Mouse (Mus musculus) fibroblast of lung, adult 2 months (primary cell): ENCODE measurements around the gene Sdhaf1.

Experiments
- DNase-seq: peaks from one replicate; pipeline ENCODE4 v3.0.0-alpha.2; 2011; ENCODE audit warnings: low read depth

Sdhaf1 gene

DNA sequence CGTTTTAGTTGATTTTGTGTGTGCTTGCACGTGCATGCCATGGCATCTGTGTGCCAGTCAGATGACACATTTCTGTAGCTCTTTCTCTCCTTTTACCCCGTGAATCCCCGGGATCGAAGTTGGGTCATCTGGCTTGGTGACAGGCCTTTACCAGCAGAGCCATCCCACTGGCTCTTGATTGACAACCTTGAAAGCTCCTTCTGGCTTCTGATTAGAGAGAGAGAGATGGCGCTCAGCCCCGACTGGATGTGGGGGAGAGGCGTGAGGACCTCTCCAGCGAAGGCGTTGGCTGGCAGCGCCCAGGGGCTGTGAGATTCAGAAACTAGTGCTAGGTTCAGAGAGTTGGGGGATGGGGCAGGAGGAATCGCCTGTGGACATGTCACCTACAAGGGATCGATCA lies 29.9 kb downstream of the Sdhaf1 start:
- no peak for DNase-seq

GRCm38 (mm10) chr7:30291215-30292131 lies 32.2 kb downstream of the Sdhaf1 start, which contains the start of gene Clip3:
Gene Clip3, plus strand, starts transcription at chr7:30291728.
- DNase-seq = no peak

- no peak for DNase-seq
Measured at GRCm38 (mm10) chr7:30289714-30290399, 33.8 kb downstream of the Sdhaf1 start.

DNA sequence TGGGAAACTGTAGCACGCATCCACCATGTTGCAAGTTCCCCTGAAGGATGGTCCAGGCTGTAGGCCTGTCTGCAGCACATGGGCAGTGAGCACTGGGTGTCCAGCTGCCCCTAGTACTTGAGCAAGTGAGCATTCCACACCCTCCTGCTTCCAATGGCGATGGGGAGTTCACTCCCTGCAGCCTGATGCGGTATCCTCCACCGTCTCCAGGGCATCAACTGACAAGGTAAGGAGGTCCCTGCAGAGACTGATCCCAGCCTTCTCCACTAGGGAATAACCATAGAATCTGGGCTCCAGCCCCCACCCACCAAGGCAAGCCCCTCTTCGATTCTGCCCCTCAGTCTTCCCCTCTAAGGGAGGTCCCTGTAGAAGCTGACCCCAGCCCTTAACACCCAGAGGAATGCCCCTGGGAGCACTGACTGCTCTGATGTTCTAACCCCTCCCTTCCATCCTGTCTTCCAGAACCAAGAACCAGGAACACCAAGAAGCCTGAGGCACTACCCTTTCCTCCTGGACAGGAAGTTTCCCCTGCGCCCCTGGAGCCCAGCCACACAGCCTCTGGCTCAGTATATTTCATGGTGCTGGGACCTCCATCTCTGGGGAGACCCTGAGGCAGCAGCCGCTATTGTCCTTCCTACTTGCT lies 34.5 kb downstream of the Sdhaf1 start:
- DNase-seq = no peak

DNA sequence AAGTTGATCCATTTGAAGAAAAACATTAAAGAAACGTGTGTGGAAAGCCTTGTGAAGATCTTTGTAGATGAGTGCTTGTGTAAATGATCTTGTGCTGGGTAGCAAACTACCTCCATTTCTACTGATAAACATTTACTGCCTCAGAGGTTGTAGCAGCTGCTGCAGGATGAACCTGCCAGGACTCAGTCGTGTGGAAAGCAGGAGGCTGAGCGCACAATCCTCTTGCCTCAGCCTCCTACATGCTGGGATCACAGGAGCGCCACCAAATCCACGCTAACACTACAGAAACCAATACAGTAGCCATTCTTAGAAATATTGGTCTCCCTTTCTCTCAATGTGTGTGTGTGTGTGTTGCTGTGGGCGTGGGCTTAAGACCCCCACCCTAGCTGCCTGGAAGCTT lies 35.6 kb downstream of the Sdhaf1 start:
- DNase-seq = no peak

DNA sequence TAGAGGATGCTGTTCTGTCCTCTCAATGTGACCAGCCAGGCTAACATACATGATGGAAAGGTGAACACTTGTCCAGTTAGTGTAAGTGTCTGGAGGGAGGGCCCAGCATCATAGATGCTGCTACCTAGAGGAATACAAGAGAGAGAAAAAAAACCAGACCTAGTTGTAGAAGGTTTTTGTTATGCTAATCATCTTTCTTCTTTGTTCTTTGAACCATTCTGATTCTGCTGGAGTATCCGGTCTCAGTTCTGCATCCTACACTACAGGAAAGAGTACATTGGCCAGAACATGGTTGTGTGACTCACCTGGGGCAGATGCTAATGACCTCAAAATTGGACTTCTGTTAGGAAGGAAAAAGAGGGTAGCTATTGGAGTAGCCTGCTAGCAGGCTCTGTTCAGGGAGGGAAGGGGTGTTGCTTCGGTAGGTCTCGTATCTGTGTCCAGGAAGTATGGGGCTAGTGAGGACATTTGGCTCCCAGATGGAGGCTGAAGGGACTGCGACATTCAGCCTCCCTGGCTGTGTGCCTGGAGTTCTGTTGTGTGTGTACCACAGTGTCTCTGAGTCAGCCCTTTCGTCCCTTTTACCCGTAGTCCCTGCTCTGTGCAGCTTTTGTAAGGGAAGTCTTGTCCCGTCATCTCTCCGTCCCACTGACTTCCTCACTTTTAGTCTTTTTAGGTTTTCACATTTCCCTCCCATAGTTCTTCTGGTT lies 36.8 kb downstream of the Sdhaf1 start:
- no peak for DNase-seq

DNA sequence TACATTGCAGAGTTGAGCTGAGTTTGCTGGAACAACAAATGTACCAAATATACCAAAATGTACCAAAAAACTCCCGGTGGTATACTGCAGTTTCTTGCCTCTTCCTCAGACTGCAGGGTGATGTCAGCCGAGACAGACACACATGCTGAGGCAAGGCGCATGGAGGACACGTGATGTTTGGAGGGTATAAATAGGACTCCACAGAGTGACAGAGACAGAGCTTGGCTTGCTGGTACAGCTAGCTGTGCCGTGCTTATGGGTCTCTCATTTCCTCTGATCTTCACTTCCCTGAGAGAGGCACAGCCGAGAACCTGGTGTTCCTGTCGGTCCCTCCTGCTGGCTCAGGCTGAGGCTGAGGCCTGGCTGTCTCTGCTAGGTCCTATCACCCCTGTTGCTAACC lies 41.0 kb downstream of the Sdhaf1 start:
- DNase-seq = no peak

DNA sequence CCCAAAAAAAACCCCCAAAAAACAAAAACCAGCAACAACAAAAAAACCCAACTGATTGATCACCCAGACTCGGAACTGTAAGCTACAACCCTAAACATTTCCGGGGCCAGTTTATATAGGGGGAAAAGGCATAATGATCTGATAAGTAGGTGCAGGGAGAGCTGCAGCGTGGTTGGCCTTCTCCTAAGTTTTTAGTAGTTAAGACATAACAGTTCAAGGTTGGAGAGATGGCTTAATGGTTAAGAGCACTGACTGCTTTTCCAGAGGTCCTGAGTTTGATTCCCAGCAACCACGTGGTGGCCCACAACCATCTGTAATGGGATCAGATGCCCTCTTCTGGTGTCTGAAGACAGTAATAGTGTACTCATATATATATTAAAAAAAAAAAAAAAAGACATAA lies 42.2 kb downstream of the Sdhaf1 start:
- DNase-seq = no peak

GRCm38 (mm10) chr7:30280670-30281138 lies 43.0 kb downstream of the Sdhaf1 start:
- DNase-seq = peak; percentile 89

GRCm38 (mm10) chr7:30279951-30280669 lies 43.6 kb downstream of the Sdhaf1 start, which contains the start of the genes Thap8 and Wdr62:
Gene Thap8, plus strand, starts transcription at chr7:30280094.
Gene Wdr62, minus strand, starts transcription at chr7:30280419.
- peak; percentile 88 for DNase-seq

- no peak for DNase-seq
Measured at GRCm38 (mm10) chr7:30279536-30279935, 44.2 kb downstream of the Sdhaf1 start.

DNA sequence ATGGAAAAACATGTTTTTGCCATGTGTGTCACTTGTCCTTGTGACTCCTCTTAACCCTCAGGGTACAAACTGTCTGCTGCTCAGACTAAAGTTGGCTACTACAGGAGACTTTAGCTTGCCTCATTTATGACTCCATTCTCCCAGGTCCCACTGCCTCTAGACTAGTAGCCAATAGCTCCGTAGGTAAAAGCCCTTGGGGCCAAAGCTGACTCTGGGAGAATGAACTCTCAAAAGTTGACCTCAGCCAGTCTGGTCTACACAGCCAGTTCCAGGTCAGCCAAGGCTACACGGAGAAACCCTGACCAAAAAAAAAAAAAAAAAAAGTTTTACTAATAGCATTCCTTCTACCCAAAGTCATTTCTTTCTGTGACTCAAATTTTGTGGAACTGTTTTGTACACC lies 44.8 kb downstream of the Sdhaf1 start:
- no peak for DNase-seq

GRCm38 (mm10) chr7:30274383-30274782 lies 49.3 kb downstream of the Sdhaf1 start:
- DNase-seq = no peak
